Mouse (Mus musculus) MEL (cell line): ENCODE results near the gene Ift88. TPM values are rescaled to one million over a fixed set of nuclear protein-coding genes. Genes with fewer than 3 reads are reported as not detected.

ENCODE experiments used
- DNase-seq: peaks from one replicate; pipeline ENCODE4 v3.0.0; 2011; ENCODE audit warnings: low read depth, low spot score
- H3K27ac ChIP-seq: 2 replicates; pipeline ENCODE4 v1.5.1; 2012; ENCODE audit warnings: low read depth, mild to moderate bottlenecking, control low read depth, low read length, moderate library complexity; ENCODE audit not compliant: control insufficient read depth
- H3K27me3 ChIP-seq, 2 experiments: fragments of 150-350 bp in 1 of 2; sonication (generic) in 1 of 2; 2 replicates each; pipeline ENCODE4 v1.6.1; 2012; ENCODE audit warnings: low read length in 2 of 2, mild to moderate bottlenecking in 2 of 2, improper control_type of control experiment in 1 of 2, moderate library complexity in 1 of 2; ENCODE audit not compliant: insufficient read depth in 2 of 2, control insufficient read depth in 1 of 2
- H3K36me3 ChIP-seq, 2 experiments: 2 replicates each; pipeline ENCODE4 v1.6.1; 2012 to 2014; ENCODE audit warnings: low read length in 2 of 2, improper control_type of control experiment in 1 of 2, inconsistent platforms in 1 of 2, mild to moderate bottlenecking in 1 of 2; ENCODE audit not compliant: insufficient read depth in 2 of 2, control insufficient read depth in 1 of 2
- H3K4me1 ChIP-seq, 2 experiments: fragments of 150-350 bp in 1 of 2; sonication (generic) in 1 of 2; 2 replicates each; pipeline ENCODE4 v1.6.1; 2012; ENCODE audit warnings: low read length in 2 of 2, improper control_type of control experiment in 1 of 2, mild to moderate bottlenecking in 1 of 2; ENCODE audit not compliant: insufficient read depth in 2 of 2, control insufficient read depth in 1 of 2
- H3K4me3 ChIP-seq, 2 experiments: fragments of 150-350 bp in 1 of 2; sonication (generic) in 1 of 2; 2 replicates each; pipeline ENCODE4 v1.5.1; 2012; ENCODE audit warnings: low read depth in 2 of 2, low read length in 2 of 2, mild to moderate bottlenecking in 2 of 2, moderate library complexity in 2 of 2, control low read depth in 1 of 2, improper control_type of control experiment in 1 of 2; ENCODE audit not compliant: control insufficient read depth in 1 of 2, insufficient read depth in 1 of 2
- H3K79me2 ChIP-seq: 2 replicates; pipeline ENCODE4 v1.6.1; 2012; ENCODE audit warnings: mild to moderate bottlenecking, low read length, moderate library complexity; ENCODE audit not compliant: control insufficient read depth, poor library complexity, insufficient read depth
- H3K9ac ChIP-seq: 2 replicates; pipeline ENCODE4 v1.6.1; 2012; ENCODE audit warnings: low read depth, mild to moderate bottlenecking, control low read depth, low read length, moderate library complexity; ENCODE audit not compliant: control insufficient read depth, poor library complexity, severe bottlenecking
- H3K9me3 ChIP-seq: fragments of 150-350 bp; sonication (generic); replicated peaks from 2 replicates; pipeline ENCODE4 v1.6.1; 2012; ENCODE audit warnings: mild to moderate bottlenecking, low read length, improper control_type of control experiment, moderate library complexity; ENCODE audit not compliant: insufficient read depth
- BHLHE40 ChIP-seq: IDR thresholded peaks from 2 replicates; pipeline ENCODE4 v1.6.1; 2012; ENCODE audit warnings: low read depth, mild to moderate bottlenecking, inconsistent platforms, low read length, improper control_type of control experiment, borderline replicate concordance
- CHD1 ChIP-seq: IDR thresholded peaks from 2 replicates; pipeline ENCODE4 v1.6.1; 2012; ENCODE audit warnings: low read depth, mild to moderate bottlenecking, inconsistent platforms, low read length, improper control_type of control experiment
- CHD2 ChIP-seq: IDR thresholded peaks from 2 replicates; pipeline ENCODE4 v1.6.1; 2011; ENCODE audit warnings: low read length, improper control_type of control experiment
- E2F4 ChIP-seq: IDR thresholded peaks from 2 replicates; pipeline ENCODE4 v1.6.1; 2011; ENCODE audit warnings: low read depth, low read length, improper control_type of control experiment, borderline replicate concordance
- ELF1 ChIP-seq: IDR thresholded peaks from 2 replicates; pipeline ENCODE4 v1.6.1; 2014; ENCODE audit warnings: low read depth, mild to moderate bottlenecking, inconsistent platforms, low read length, improper control_type of control experiment, moderate library complexity
- EP300 ChIP-seq, 2 experiments: IDR thresholded peaks; 2 replicates each; pipeline ENCODE4 v1.6.1; 2011; ENCODE audit warnings: improper control_type of control experiment in 2 of 2, low read length in 2 of 2, low read depth in 1 of 2, mild to moderate bottlenecking in 1 of 2
- ETS1 ChIP-seq: IDR thresholded peaks from 2 replicates; pipeline ENCODE4 v1.6.1; 2012; ENCODE audit warnings: low read depth, mild to moderate bottlenecking, inconsistent platforms, low read length, improper control_type of control experiment, moderate library complexity
- HCFC1 ChIP-seq: IDR thresholded peaks from 2 replicates; pipeline ENCODE4 v1.6.1; 2012; ENCODE audit warnings: low read depth, mild to moderate bottlenecking, inconsistent platforms, low read length, improper control_type of control experiment, moderate library complexity
- JUND ChIP-seq: IDR thresholded peaks from 2 replicates; pipeline ENCODE4 v1.6.1; 2011; ENCODE audit warnings: low read depth, mild to moderate bottlenecking, improper control_type of control experiment, low read length
- MAX ChIP-seq: IDR thresholded peaks from 2 replicates; pipeline ENCODE4 v1.6.1; 2011; ENCODE audit warnings: low read length, improper control_type of control experiment
- MEF2A ChIP-seq: IDR thresholded peaks from 2 replicates; pipeline ENCODE4 v1.6.1; 2014; ENCODE audit warnings: low read depth, mild to moderate bottlenecking, inconsistent platforms, low read length, improper control_type of control experiment; ENCODE audit not compliant: poor library complexity, insufficient replicate concordance, severe bottlenecking; ENCODE audit errors: extremely low read depth
- MXI1 ChIP-seq: IDR thresholded peaks from 2 replicates; pipeline ENCODE4 v1.6.1; 2011; ENCODE audit warnings: mild to moderate bottlenecking, low read depth, low read length, improper control_type of control experiment
- MYB ChIP-seq: IDR thresholded peaks from 2 replicates; pipeline ENCODE4 v1.6.1; 2011; ENCODE audit warnings: mild to moderate bottlenecking, low read depth, low read length, improper control_type of control experiment
- MYC ChIP-seq: IDR thresholded peaks from 2 replicates; pipeline ENCODE4 v1.6.1; 2011; ENCODE audit warnings: low read depth, mild to moderate bottlenecking, low read length, improper control_type of control experiment, moderate library complexity
- NELFE ChIP-seq: IDR thresholded peaks from 2 replicates; pipeline ENCODE4 v1.6.1; 2011; ENCODE audit warnings: low read depth, low read length, improper control_type of control experiment
- NRF1 ChIP-seq: IDR thresholded peaks from 2 replicates; pipeline ENCODE4 v1.6.1; 2014; ENCODE audit warnings: low read depth, mild to moderate bottlenecking, inconsistent platforms, low read length, improper control_type of control experiment, moderate library complexity; ENCODE audit not compliant: poor library complexity, insufficient read depth, severe bottlenecking
- POLR2A ChIP-seq, 2 experiments: IDR thresholded peaks; 2 replicates each; pipeline ENCODE4 v1.6.1; 2011 to 2012; ENCODE audit warnings: low read length in 2 of 2, mild to moderate bottlenecking in 2 of 2, control low read depth in 1 of 2, improper control_type of control experiment in 1 of 2, low read depth in 1 of 2, moderate library complexity in 1 of 2; ENCODE audit not compliant: control insufficient read depth in 1 of 2, insufficient read depth in 1 of 2, poor library complexity in 1 of 2
- POLR2AphosphoS2 ChIP-seq: IDR thresholded peaks from 2 replicates; pipeline ENCODE4 v1.6.1; 2011; ENCODE audit warnings: low read length, improper control_type of control experiment
- POLR2AphosphoS5 ChIP-seq: IDR thresholded peaks from 2 replicates; pipeline ENCODE4 v1.6.1; 2012; ENCODE audit warnings: low read depth, borderline replicate concordance, mild to moderate bottlenecking, inconsistent platforms, low read length, moderate library complexity, mixed read lengths
- RAD21 ChIP-seq: IDR thresholded peaks from 2 replicates; pipeline ENCODE4 v1.6.1; 2011; ENCODE audit warnings: mild to moderate bottlenecking, low read depth, low read length, improper control_type of control experiment
- SIN3A ChIP-seq: IDR thresholded peaks from 2 replicates; pipeline ENCODE4 v1.6.1; 2012; ENCODE audit warnings: low read length, improper control_type of control experiment, inconsistent platforms
- SMC3 ChIP-seq: IDR thresholded peaks from 2 replicates; pipeline ENCODE4 v1.6.1; 2011; ENCODE audit warnings: low read depth, low read length, improper control_type of control experiment
- TCF12 ChIP-seq: IDR thresholded peaks from 2 replicates; pipeline ENCODE4 v1.6.1; 2014; ENCODE audit warnings: low read depth, mild to moderate bottlenecking, inconsistent platforms, low read length, improper control_type of control experiment, moderate library complexity
- UBTF ChIP-seq: IDR thresholded peaks from 2 replicates; pipeline ENCODE4 v1.6.1; 2012; ENCODE audit warnings: low read depth, mild to moderate bottlenecking, inconsistent platforms, low read length, improper control_type of control experiment, moderate library complexity, borderline replicate concordance; ENCODE audit not compliant: insufficient read depth
- USF1 ChIP-seq: IDR thresholded peaks from 2 replicates; pipeline ENCODE4 v1.6.1; 2014; ENCODE audit warnings: low read depth, mild to moderate bottlenecking, inconsistent platforms, low read length, improper control_type of control experiment, moderate library complexity
- USF2 ChIP-seq, 2 experiments: IDR thresholded peaks; 2 replicates each; pipeline ENCODE4 v1.6.1; 2011 to 2012; ENCODE audit warnings: improper control_type of control experiment in 2 of 2, low read length in 2 of 2, borderline replicate concordance in 1 of 2, inconsistent platforms in 1 of 2, low read depth in 1 of 2, mild to moderate bottlenecking in 1 of 2; ENCODE audit not compliant: insufficient read depth in 1 of 2
- ZC3H11A ChIP-seq: IDR thresholded peaks from 2 replicates; pipeline ENCODE4 v1.6.1; 2012; ENCODE audit warnings: low read depth, mild to moderate bottlenecking, inconsistent platforms, low read length, improper control_type of control experiment
- ZMIZ1 ChIP-seq: IDR thresholded peaks from 2 replicates; pipeline ENCODE4 v1.6.1; 2012; ENCODE audit warnings: low read depth, mild to moderate bottlenecking, inconsistent platforms, low read length, improper control_type of control experiment, moderate library complexity
- ZNF384 ChIP-seq: IDR thresholded peaks from 2 replicates; pipeline ENCODE4 v1.6.1; 2012; ENCODE audit warnings: low read depth, mild to moderate bottlenecking, inconsistent platforms, low read length, improper control_type of control experiment
- polyA plus RNA-seq, 2 experiments: library from polyadenylated mRNA; stranded (reverse) in 1 of 2; unstranded in 1 of 2; fragments of >175 nt in 1 of 2; fragments of >200 nt in 1 of 2; gene quantifications; 2 replicates each; pipeline versions ENCODE4 v1.2.1 to v1.2.4; 2012; ENCODE audit warnings: low replicate concordance in 2 of 2, low read depth in 1 of 2; ENCODE audit not compliant: insufficient read length in 2 of 2, insufficient read depth in 1 of 2, missing spikeins in 1 of 2
- total RNA-seq: library from RNA; depleted of rRNA; stranded (reverse); fragments of 300-350 nt; gene quantifications from 2 replicates; pipeline ENCODE4 v1.2.3, GENCODE M21; 2012

The Ift88 gene
- total and polyA plus RNA-seq, 3 experiments: 2.4 to 5.1 TPM; not detected in 1

DNA sequence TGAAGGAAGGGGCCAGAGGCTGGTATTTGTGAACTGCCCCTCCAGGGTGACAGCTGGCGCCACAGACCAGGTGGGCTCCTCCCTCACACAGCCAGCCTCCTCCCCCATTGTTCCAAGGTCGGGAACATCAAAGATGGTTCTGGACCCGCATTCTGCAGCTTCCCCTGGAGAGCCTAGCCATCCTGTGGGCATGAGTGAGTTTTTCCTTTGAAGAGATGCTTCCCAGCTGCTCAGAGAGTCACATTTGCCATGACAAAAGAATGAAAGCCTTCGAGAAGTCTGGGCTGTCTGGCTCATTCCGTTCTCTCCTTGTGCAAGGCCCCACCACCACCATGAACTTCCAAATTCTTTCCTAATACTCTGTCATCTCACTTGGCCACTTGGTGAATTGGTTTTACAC, 110.5 kb downstream of the Ift88 start:
- H3K27me3 ChIP-seq: no peaks in the 10 kb centered on the region

GRCm38 (mm10) chr14:57534961-57535360, 111.1 kb downstream of the Ift88 start:
- Histone ChIP-seq H3K4me1 (peaks cover 0 to 4% of the 10 kb centered on the region in 2 experiments; a peak in 2 of 4 replicates), H3K36me3 (no peaks in the 10 kb centered on the region)

More for the DNA sequence above, 110.5 kb downstream of the Ift88 start:
- Histone ChIP-seq H3K9me3 (no peaks in the 10 kb centered on the region), H3K9ac (no peak overlapping the region), H3K79me2 (no peaks in the 10 kb centered on the region), H3K36me3 (no peaks in the 10 kb centered on the region; a peak in 1 of 4 replicates), H3K27ac (no peak overlapping the region), H3K4me3 (no peak overlapping the region), H3K4me1 (peaks cover 0 to 10% of the 10 kb centered on the region in 2 experiments; a peak in 2 of 4 replicates)
- no peak for TF ChIP-seq ZMIZ1
- no peak for TF ChIP-seq MYB
- no peak for TF ChIP-seq EP300 (IDR thresholded peaks at IDR 0.05; ENCODE audit: low read depth in 1 of 2, low read length in 2 of 2)
- no peak for TF ChIP-seq BHLHE40
- TF ChIP-seq POLR2A (IDR thresholded peaks at IDR 0.05; ENCODE audit: control insufficient read depth in 1 of 2, insufficient read depth in 1 of 2, low read depth in 1 of 2, low read length in 2 of 2, poor library complexity in 1 of 2): no peak
- no peak for DNase-seq

DNA sequence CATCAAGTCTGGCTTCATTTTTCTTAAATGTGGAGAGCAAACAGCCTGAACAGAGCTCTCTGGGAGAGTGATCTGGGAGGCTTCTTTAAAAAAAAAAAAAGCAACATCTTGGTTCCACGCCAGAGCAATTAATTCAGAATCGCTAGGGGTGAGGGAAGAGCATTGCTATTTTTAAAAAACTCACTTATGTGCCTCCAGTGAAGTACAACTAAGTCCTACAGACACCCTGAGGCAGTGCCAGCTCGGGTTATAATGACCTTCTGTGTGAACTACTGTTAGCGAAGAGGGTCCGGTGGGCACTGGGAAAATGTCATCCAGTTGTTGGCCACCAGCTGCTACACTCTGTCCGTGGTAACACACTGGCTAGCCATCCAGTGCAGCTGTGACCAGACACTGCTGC, 111.8 kb downstream of the Ift88 start:
- DNase-seq: no peak
- Histone ChIP-seq H3K4me1 (peaks cover 0 to 4% of the 10 kb centered on the region in 2 experiments; a peak in 2 of 4 replicates), H3K9ac (no peak overlapping the region), H3K4me3 (no peak overlapping the region), H3K9me3 (no peaks in the 10 kb centered on the region), H3K36me3 (no peaks in the 10 kb centered on the region), H3K27me3 (no peaks in the 10 kb centered on the region), H3K79me2 (no peaks in the 10 kb centered on the region), H3K27ac (no peak overlapping the region)
- TF ChIP-seq POLR2A (IDR thresholded peaks at IDR 0.05; ENCODE audit: control insufficient read depth in 1 of 2, insufficient read depth in 1 of 2, low read depth in 1 of 2, low read length in 2 of 2, poor library complexity in 1 of 2) (no peak), MXI1 (no peak), MEF2A (no peak), ZMIZ1 (no peak), USF1 (no peak), ETS1 (no peak), USF2 (IDR thresholded peaks at IDR 0.05; ENCODE audit: borderline replicate concordance in 1 of 2, insufficient read depth in 1 of 2, low read depth in 1 of 2, low read length in 2 of 2) (no peak), SIN3A (no peak), CHD2 (no peak), MYB (no peak), UBTF (no peak), NELFE (no peak), MAX (no peak), E2F4 (no peak), RAD21 (no peak), TCF12 (no peak), MYC (no peak), ZNF384 (no peak)

More at GRCm38 (mm10) chr14:57534961-57535360, 111.1 kb downstream of the Ift88 start:
- no peaks in the 10 kb centered on the region for H3K79me2 ChIP-seq
- H3K4me3 ChIP-seq: no peak overlapping the region
- no peaks in the 10 kb centered on the region for H3K27me3 ChIP-seq
- DNase-seq: no peak
- H3K9me3 ChIP-seq: no peaks in the 10 kb centered on the region
- no peak overlapping the region for H3K27ac ChIP-seq
- TF ChIP-seq CHD1 (no peak), SMC3 (no peak), MYC (no peak), NRF1 (no peak), ELF1 (no peak), POLR2AphosphoS5 (no peak), USF2 (IDR thresholded peaks at IDR 0.05; ENCODE audit: borderline replicate concordance in 1 of 2, insufficient read depth in 1 of 2, low read depth in 1 of 2, low read length in 2 of 2) (no peak), MEF2A (no peak), HCFC1 (no peak), JUND (no peak), ZC3H11A (no peak), USF1 (no peak), EP300 (IDR thresholded peaks at IDR 0.05; ENCODE audit: low read depth in 1 of 2, low read length in 2 of 2) (no peak), MAX (no peak), POLR2AphosphoS2 (no peak)
- H3K9ac ChIP-seq: no peak overlapping the region
